Mouse (Mus musculus): ENCODE results near the gene Mtx1. TPM values are rescaled to one million over a fixed set of nuclear protein-coding genes. Genes with fewer than 3 reads are reported as not detected.
"Not testable (repeated sequence)": the region's sequence is repeated elsewhere in the genome, so short reads cannot be mapped to it uniquely, and the experiment has no call there.

Gene Mtx1
- total RNA-seq, 2 experiments from 2014 or later, result 98.6 to 102 TPM

DNA sequence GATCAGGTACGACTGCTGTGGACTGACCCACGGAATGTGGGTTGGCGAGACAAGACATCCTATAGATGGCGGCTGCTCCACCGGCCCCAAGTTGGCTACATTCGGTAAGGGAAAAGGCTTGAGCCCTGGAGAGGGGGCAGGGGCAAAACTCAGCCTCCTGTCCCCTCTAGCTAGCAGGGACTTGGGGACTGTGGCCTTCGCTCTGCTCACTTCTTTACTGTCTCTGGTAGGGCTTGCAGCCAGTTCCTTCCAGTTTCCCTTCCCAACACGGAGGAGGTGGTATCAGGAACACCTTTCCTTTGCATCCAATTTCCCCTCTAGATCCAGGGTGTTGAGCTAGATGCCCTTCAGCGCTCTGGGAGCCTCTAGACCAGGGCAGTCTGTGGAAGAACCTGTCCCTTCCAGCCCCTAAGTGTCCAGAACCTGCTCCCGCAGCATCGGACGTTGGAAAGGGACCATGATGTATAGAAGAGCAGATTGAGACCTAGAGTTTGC lies 1.5 kb downstream of the Mtx1 start:
- peak in 1 of 2 experiments; percentile 17 for DNase-seq (ENCODE audit: extremely low spot score in 1 of 2, low spot score in 2 of 2)

DNA sequence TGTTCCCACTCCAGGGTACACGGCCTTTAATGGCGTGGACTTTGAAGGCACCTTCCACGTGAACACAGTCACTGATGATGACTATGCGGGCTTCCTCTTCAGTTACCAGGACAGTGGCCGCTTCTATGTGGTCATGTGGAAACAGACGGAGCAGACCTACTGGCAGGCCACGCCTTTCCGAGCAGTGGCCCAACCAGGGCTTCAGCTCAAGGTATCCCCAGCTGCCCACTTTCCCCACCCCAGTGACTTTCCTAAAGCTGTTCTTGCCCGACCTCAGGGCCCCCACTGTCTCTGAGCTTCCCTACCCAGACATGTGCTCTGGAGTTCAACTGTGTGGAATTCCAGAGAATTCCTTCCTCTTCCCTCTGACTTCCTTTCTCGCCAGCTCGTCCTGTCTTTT lies 2.1 kb downstream of the Mtx1 start:
- DNase-seq (ENCODE audit: extremely low spot score in 1 of 2, low spot score in 2 of 2), result peak in 1 of 2 experiments; percentile 27
- intact Hi-C loops (cut with DNase I), result no loop called here

More for the DNA sequence above, 1.5 kb downstream of the Mtx1 start:
- intact Hi-C loops (cut with DNase I), result no loop called here

DNA sequence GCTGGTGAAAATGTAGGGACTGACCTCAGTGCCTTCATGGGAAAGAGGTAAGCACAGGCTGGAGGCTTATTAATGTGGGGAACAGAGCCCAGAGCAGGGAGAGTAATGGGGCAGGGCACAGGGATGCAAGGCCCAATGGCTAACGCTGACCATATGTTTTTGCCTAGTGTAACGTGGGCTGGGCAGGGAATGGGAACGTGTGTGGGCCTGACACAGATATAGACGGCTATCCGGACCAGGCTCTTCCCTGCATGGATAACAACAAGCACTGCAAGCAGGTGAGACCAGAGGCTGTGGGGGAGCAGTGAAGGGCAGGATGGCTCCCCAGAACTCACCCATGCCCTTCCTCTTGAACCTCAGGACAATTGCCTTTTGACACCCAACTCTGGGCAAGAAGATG lies 5.7 kb downstream of the Mtx1 start:
- intact Hi-C loops (cut with DNase I), result no loop called here
- no peak for DNase-seq (ENCODE audit: extremely low spot score in 1 of 2, low spot score in 2 of 2)

DNA sequence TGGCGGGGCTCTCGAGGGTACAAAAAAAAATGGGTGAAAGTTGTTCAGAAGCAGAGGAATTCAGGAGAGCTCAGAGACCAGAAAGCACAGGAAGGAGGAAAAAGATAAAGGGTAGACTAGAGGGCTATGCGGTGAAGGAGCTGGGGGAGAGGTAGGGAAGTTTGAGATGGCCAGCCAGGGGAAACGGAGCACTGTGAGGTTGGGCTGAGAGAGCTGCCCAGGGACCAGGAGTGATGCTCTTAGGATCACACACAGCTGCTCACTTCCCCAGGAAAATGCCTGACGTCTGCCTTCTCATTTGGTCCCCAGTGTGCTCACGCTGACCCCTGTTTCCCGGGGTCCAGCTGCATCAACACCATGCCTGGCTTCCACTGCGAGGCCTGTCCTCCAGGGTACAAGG lies 7.3 kb downstream of the Mtx1 start:
- no peak for DNase-seq (ENCODE audit: extremely low spot score in 1 of 2, low spot score in 2 of 2)
- intact Hi-C loops (cut with DNase I), result no loop called here

DNA sequence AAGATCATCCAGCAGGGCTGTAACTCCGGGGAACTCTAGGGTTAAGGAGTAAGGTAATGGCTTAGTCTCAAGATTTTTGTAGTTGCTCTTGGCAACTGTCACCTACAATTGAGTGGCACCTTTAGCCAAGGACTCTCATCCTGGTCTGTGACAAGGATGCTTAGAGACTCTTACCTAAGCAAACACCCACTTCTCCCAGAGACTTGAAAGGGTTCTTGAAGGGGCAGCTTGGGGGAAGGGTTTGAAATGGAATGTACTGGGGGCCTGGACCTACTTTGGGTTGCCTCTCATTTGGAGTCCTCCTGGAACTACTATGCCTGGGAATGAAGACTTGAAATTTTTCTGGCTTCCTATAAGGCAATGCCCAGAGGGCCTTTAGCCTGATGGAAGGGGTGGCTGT lies 8.6 kb downstream of the Mtx1 start:
- intact Hi-C loops (cut with DNase I), result no loop called here
- no peak for DNase-seq (ENCODE audit: extremely low spot score in 1 of 2, low spot score in 2 of 2)

DNA sequence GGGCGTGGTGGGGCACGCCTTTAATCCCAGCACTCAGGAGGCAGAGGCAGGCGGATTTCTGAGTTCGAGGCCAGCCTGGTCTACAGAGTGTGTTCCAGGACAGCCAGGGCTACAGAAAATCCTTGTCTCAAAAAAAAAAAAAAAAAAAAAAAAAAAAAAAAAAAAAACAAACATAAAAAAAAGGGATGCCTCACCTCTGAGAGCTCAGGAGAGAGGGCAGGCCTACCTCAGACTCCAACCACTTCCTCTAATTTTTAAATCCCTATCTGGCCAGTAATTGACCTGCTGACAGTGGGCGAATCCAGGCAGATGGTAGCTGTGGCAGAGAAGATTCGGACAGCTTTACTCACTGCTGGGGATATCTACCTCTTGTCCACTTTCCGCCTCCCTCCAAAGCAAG lies 10.5 kb downstream of the Mtx1 start:
- DNase-seq (ENCODE audit: extremely low spot score in 1 of 2, low spot score in 2 of 2); intact Hi-C loops (cut with DNase I): not testable (repeated sequence)

- peak; percentile 84 for DNase-seq (ENCODE audit: extremely low spot score in 1 of 2, low spot score in 2 of 2)
- intact Hi-C loops (cut with DNase I), result no loop called here
Observed at GRCm38 (mm10) chr3:89215853-89216252, 11.0 kb downstream of the Mtx1 start.

DNA sequence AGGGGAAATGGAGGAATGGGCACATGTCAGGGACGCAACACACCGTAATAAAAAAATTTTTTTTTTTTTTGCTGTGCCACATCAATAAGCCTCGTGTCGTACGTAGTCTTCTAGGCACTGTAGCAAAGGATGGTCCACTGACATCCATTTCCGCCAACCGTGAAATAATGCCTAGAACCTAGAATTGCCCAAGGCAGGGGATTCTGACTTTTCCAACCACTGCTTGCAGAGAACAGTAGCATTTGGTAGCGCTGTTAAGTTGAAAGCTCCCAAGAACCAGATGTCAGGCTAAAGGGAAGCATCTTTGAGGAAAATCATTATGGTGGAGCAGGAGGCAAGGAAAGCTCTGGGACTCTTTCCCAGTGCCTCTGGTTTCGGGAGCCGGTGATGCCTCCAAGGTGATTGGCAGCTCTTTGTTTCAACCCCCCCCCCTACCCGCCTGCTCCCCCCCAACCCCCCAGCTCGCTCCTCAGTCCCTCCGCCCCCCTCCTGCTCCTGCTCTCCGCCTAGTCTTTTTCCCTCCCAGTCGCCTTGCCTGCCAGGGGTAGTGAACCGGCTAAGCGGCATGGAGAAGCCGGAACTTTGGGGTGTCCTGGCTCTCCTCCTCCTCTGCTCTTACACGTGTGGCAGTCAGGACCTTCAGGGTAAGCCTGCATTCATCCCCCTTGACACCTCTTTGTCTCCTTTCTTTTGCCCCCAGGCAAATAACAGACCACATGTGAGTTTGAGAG lies 12.0 kb downstream of the Mtx1 start, which contains the start of gene Thbs3:
TSS of gene Thbs3 (plus strand) at position 500 of the 731 bp plus-strand sequence.
- intact Hi-C loops (cut with DNase I), result no loop called here
- peak in 1 of 2 experiments; percentile 63 for DNase-seq (ENCODE audit: extremely low spot score in 1 of 2, low spot score in 2 of 2)

DNA sequence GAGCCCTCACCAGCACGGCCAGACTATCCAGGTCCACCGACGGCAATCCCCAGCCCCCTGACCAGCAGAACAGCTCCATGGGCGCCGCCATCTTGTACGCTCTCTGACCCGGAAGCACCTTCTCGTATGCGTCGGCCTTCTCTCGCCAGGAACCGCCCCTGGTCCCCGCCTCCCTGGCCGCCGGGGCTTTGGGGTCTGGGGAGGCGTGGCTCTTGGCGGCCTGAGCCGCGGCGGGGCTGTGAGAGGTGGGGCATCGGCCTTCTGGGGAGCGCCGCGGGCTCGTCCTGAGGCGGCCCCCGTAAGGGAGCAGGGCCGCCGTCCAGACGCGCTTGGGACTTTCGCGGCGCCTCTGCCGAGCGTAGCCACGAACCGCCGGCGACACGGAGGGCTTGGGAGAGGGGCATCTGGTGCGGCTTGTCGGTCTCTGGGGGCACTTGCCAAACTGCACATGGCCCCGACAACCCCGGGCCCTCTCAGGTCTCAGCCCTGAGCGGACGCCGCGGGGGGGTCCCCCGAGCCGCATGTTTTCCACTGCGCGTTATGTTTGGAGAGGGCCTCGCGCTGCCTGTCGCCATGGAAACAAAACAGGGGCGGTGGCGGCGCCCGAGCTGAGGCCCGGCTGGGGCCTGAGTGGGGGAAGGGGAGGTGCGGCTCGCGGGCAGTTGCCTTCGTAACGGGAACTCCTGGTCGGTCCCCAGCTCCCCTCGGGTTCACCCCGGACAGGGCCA lies 12.9 kb downstream of the Mtx1 start:
- intact Hi-C loops (cut with DNase I), result no loop called here
- peak; percentile 91 to 95 for DNase-seq (ENCODE audit: extremely low spot score in 1 of 2, low spot score in 2 of 2)

- peak in 1 of 2 experiments; percentile 76 for DNase-seq (ENCODE audit: extremely low spot score in 1 of 2, low spot score in 2 of 2)
- intact Hi-C loops (cut with DNase I), result no loop called here
Observed at GRCm38 (mm10) chr3:89210731-89211130, 16.2 kb downstream of the Mtx1 start.

GRCm38 (mm10) chr3:89210162-89210561 lies 16.7 kb downstream of the Mtx1 start:
- DNase-seq (ENCODE audit: extremely low spot score in 1 of 2, low spot score in 2 of 2), result peak in 1 of 2 experiments; percentile 31
- intact Hi-C loops (cut with DNase I), result no loop called here

DNA sequence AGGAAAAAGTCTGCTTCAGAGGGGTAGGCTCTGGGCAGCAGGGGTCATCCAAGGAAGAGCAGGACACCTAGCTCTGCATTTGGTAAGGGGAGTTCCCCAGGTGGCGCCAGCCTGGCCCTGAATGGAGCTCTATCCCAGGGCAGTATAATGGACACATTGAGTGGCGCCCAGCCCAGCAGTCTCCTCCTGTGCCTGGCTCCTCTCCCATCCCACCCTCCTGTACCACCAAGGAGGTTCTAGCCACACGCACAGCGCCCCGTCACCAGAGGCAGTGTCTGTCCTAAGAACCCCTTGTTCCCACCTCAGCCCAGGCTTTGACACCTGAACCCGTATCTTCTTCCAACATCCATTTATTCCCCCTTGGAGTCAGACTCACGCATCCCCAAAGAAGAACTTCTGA lies 17.2 kb downstream of the Mtx1 start:
- intact Hi-C loops (cut with DNase I), result no loop called here
- DNase-seq (ENCODE audit: extremely low spot score in 1 of 2, low spot score in 2 of 2), result no peak

DNA sequence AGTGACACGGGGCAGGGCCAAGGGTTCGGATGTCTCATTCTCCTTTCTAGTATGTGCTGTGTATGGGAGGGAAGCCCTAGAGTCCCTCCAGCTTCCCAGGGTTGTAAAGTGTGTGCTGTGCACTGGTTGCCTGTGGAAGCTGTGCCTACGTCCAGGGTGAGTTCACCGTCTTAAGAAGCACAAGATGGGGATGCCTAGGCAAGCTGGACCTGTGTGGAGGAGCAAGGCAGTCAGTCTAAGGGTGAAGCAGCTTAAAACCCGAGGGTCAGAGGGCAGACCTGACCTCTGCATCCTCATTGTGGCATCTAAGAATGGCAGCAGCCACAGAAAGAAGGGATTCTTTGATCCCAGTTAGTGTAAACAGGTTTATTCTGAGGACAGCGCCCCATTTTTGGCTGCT lies 18.2 kb downstream of the Mtx1 start:
- no peak for DNase-seq (ENCODE audit: extremely low spot score in 1 of 2, low spot score in 2 of 2)
- intact Hi-C loops (cut with DNase I), result no loop called here

DNA sequence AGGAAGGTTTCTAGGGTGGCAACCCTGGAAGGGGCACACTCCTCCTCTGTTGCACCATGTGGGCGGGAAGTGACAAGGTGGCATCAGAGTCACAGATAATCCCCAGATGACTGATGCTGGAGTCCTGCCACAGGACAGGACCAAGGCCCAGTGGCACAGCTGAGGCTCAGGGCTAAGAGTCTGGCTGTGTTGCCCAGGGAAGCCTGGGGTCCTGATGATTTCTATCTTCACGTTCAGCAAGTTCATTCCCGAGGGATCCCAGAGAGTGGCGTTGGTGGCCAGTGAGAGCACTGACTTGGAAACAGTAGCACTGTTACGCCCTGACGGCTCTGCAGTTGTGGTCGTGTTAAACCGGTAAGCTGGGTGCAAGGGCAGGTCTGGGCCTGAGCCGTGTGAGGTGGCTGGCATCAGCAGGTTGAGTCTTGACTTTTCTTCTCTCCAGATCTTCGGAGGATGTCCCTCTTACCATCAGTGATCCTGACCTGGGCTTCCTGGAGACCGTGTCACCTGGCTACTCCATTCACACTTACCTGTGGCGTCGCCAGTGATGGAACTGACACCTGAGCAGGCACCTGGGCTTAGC lies 18.7 kb downstream of the Mtx1 start:
- intact Hi-C loops (cut with DNase I), result no loop called here

DNA sequence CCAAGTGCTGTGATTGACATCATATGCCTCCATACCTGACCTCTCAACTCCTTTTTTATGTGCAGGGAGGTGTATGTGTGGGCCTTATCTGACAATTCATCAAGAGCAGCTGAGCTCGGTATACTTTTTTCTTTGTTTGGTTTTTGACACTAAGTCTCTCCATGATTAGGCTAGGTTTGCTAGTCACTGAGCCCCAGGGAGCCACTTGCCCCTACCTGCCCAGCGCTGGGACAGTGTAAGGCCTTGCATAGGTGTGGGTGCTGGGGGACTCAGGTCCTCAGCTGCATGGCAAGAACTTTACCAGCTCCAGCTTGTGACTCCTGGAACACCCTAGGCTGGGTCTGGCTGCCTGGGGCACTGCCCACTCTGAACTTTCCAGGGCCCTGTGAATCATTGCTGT lies 20.2 kb downstream of the Mtx1 start:
- intact Hi-C loops (cut with DNase I), result no loop called here
- no peak for DNase-seq (ENCODE audit: extremely low spot score in 1 of 2, low spot score in 2 of 2)

More for the DNA sequence above, 18.7 kb downstream of the Mtx1 start:
- no peak for DNase-seq (ENCODE audit: extremely low spot score in 1 of 2, low spot score in 2 of 2)

- intact Hi-C loops (cut with DNase I), result no loop called here
- no peak for DNase-seq (ENCODE audit: extremely low spot score in 1 of 2, low spot score in 2 of 2)
Observed at GRCm38 (mm10) chr3:89206079-89206478, 20.8 kb downstream of the Mtx1 start.

- intact Hi-C loops (cut with DNase I), result no loop called here
- no peak for DNase-seq (ENCODE audit: extremely low spot score in 1 of 2, low spot score in 2 of 2)
Observed at GRCm38 (mm10) chr3:89203142-89203514, 23.8 kb downstream of the Mtx1 start.

DNA sequence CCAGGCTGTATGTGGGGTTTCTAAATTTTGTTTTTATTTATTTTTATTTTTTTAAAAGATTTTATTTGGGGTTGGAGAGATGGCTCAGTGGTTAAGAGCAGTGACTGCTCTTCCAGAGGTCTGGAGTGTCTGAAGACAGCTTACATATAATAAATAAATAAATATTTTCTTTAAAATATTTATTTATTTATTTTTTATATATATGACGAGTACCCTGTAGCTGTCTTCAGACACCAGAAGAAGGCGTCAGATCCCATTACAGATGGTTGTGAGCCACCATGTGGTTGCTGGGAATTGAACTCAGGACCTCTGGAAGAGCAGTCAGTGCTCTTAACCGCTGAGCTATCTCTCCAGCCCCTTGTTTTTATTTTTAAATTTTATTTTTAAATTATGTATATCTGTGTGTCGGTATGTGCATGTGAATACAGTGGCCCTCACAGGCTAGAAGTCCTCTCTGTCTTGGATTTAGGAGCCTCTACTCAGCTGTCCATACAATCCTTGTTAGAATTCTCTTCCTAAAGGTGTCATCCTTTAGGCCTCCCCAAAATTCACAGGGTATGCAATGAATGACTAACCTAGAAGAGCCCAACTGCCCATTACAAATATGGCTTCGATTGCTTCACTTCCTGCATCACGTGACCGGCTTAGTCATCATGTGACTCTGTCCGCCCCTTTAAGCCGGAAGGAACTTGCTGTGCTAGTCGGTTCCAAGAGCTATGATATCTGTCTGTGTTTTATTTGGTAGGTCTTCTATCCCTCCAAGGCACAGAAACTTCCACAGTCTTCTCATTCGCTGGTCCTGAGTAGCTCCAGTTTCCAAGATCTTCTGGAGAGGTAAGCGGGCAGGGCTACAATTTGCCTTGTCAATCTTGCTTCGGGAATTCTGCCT lies 24.4 kb downstream of the Mtx1 start, which contains the start of gene Gba:
TSS of gene Gba (plus strand) at position 676 of the 889 bp plus-strand sequence.
- DNase-seq (ENCODE audit: extremely low spot score in 1 of 2, low spot score in 2 of 2), result peak; percentile 85 to 87
- intact Hi-C loops (cut with DNase I), result no loop called here

GRCm38 (mm10) chr3:89199839-89200238 lies 27.0 kb downstream of the Mtx1 start:
- DNase-seq (ENCODE audit: extremely low spot score in 1 of 2, low spot score in 2 of 2), result no peak
- intact Hi-C loops (cut with DNase I), result no loop called here

All from left cerebral cortex, postnatal 10 days (tissue).